Mouse (Mus musculus) kidney, embryonic 14.5 days (tissue): ENCODE results near the gene Dmwd. TPM values are rescaled to one million over a fixed set of nuclear protein-coding genes. Genes with fewer than 3 reads are reported as not detected.

Experiments
- ATAC-seq: fragments of 200-750 bp; cut with Nextera tagmentation; 2 replicates; pipeline ENCODE4 v1.8.0; 2017; ENCODE audit warnings: moderate number of reproducible peaks, mild to moderate bottlenecking, moderate TSS enrichment, moderate library complexity; ENCODE audit not compliant: low FRiP score, low TSS enrichment
- H3K27ac ChIP-seq: fragments of 300-500 bp; sonication (generic); 2 replicates; pipeline ENCODE4 v1.5.1; 2014; ENCODE audit warnings: low read depth, mild to moderate bottlenecking, low read length, moderate library complexity, mixed read lengths
- H3K27me3 ChIP-seq: fragments of 300-500 bp; sonication (generic); 2 replicates; pipeline ENCODE4 v1.6.1; 2014; ENCODE audit warnings: mild to moderate bottlenecking, low read length; ENCODE audit not compliant: control insufficient read depth, insufficient read depth
- H3K36me3 ChIP-seq: fragments of 300-500 bp; sonication (generic); 2 replicates; pipeline ENCODE4 v1.6.1; 2014; ENCODE audit warnings: low read length, mixed read lengths; ENCODE audit not compliant: control insufficient read depth, insufficient read depth
- H3K4me1 ChIP-seq: fragments of 300-500 bp; sonication (generic); 2 replicates; pipeline ENCODE4 v1.6.1; 2014; ENCODE audit warnings: low read length, mixed read lengths; ENCODE audit not compliant: control insufficient read depth, insufficient read depth
- H3K4me2 ChIP-seq: fragments of 300-500 bp; sonication (generic); replicated peaks from 2 replicates; pipeline ENCODE4 v1.6.1; 2014; ENCODE audit warnings: low read depth, mild to moderate bottlenecking, low read length
- H3K4me3 ChIP-seq: fragments of 300-500 bp; sonication (generic); 2 replicates; pipeline ENCODE4 v1.5.1; 2014; ENCODE audit warnings: mild to moderate bottlenecking, low read length
- H3K9ac ChIP-seq: fragments of 300-500 bp; sonication (generic); 2 replicates; pipeline ENCODE4 v1.6.1; 2014; ENCODE audit warnings: low read depth, mild to moderate bottlenecking, low read length, moderate library complexity
- H3K9me3 ChIP-seq: fragments of 300-500 bp; sonication (generic); 2 replicates; pipeline ENCODE4 v1.6.1; 2016; ENCODE audit warnings: low read length; ENCODE audit not compliant: control insufficient read depth
- WGBS: fragments of 180-500 bp; shearing (Covaris S2); extraction: QIAGEN DNeasy Blood & Tissue Kit; methylation state at CpG from one replicate; pipeline ENCODE4 v1.1.7; 2014; 5-methylcytosine and 5-hydroxymethylcytosine counted together
- polyA plus RNA-seq: library from polyadenylated mRNA; unstranded; fragments of >200 nt; fragmentation: Nextera tagmentation; extraction: Ambion mirVana; gene quantifications from 2 replicates; pipeline ENCODE4 v1.2.1, GENCODE M21; 2014

Dmwd gene
- polyA plus RNA-seq, 1 experiment from 2014 or later, result 20.5 TPM

GRCm38 (mm10) chr7:19077761-19078160, 1.7 kb downstream of the Dmwd start:
- peak overlapping the region; percentile 98; the same call in 1 of the 2 replicates for H3K9ac ChIP-seq
- peaks cover 27% of the 10 kb centered on the region for H3K4me1 ChIP-seq
- no peaks in the 10 kb centered on the region for H3K27me3 ChIP-seq
- H3K4me2 ChIP-seq, result peak overlapping the region; percentile 87
- peak overlapping the region; percentile 98 for H3K4me3 ChIP-seq
- no peaks in the 10 kb centered on the region for H3K9me3 ChIP-seq
- peaks cover 46% of the 10 kb centered on the region for H3K36me3 ChIP-seq
- no peak for ATAC-seq
- WGBS, result 45% methylated on average over 14 of the region's 14 CpGs
- no peak overlapping the region for H3K27ac ChIP-seq

- Histone ChIP-seq H3K9me3 (no peaks in the 10 kb centered on the region), H3K4me3 (no peak overlapping the region), H3K27me3 (no peaks in the 10 kb centered on the region), H3K4me1 (peaks cover 37% of the 10 kb centered on the region), H3K4me2 (no peak overlapping the region), H3K9ac (no peak overlapping the region), H3K36me3 (peaks cover 46% of the 10 kb centered on the region), H3K27ac (no peak overlapping the region)
- ATAC-seq, result no peak
- WGBS, result 77% methylated on average over 3 of the region's 3 CpGs
Observed at GRCm38 (mm10) chr7:19078732-19079131, 2.7 kb downstream of the Dmwd start.

GRCm38 (mm10) chr7:19080451-19080950, 4.5 kb downstream of the Dmwd start:
- H3K4me2 ChIP-seq, result no peak overlapping the region
- H3K9me3 ChIP-seq, result no peaks in the 10 kb centered on the region
- H3K27ac ChIP-seq, result no peak overlapping the region
- H3K4me3 ChIP-seq, result no peak overlapping the region
- no peaks in the 10 kb centered on the region for H3K27me3 ChIP-seq
- H3K4me1 ChIP-seq, result peaks cover 52% of the 10 kb centered on the region
- peaks cover 46% of the 10 kb centered on the region for H3K36me3 ChIP-seq
- ATAC-seq, result no peak
- no peak overlapping the region for H3K9ac ChIP-seq
- 83% methylated on average over 19 of the region's 19 CpGs for WGBS

GRCm38 (mm10) chr7:19082171-19082570, 6.1 kb downstream of the Dmwd start:
- WGBS, result 76% methylated on average over 4 of the region's 4 CpGs
- no peaks in the 10 kb centered on the region for H3K9me3 ChIP-seq
- no peaks in the 10 kb centered on the region for H3K27me3 ChIP-seq
- H3K4me3 ChIP-seq, result no peak overlapping the region
- no peak for ATAC-seq
- no peak overlapping the region; the same call in 1 of the 2 replicates for H3K27ac ChIP-seq
- H3K36me3 ChIP-seq, result peaks cover 46% of the 10 kb centered on the region
- H3K4me1 ChIP-seq, result peaks cover 55% of the 10 kb centered on the region
- no peak overlapping the region for H3K9ac ChIP-seq
- no peak overlapping the region for H3K4me2 ChIP-seq

- peaks cover 46% of the 10 kb centered on the region for H3K4me1 ChIP-seq
- no peaks in the 10 kb centered on the region for H3K27me3 ChIP-seq
- no peak overlapping the region for H3K9ac ChIP-seq
- peak overlapping the region; percentile 38; the same call in 1 of the 2 replicates for H3K27ac ChIP-seq
- H3K4me3 ChIP-seq, result no peak overlapping the region
- peak overlapping the region; percentile 44 for H3K4me2 ChIP-seq
- WGBS, result 42% methylated on average over 6 of the region's 6 CpGs
- H3K9me3 ChIP-seq, result no peaks in the 10 kb centered on the region
- peaks cover 52% of the 10 kb centered on the region for H3K36me3 ChIP-seq
- no peak for ATAC-seq
Observed at GRCm38 (mm10) chr7:19083096-19083495, 7.1 kb downstream of the Dmwd start.

GRCm38 (mm10) chr7:19083701-19084100, 7.7 kb downstream of the Dmwd start, which contains the start of gene Dmpk:
TSS of gene Dmpk (plus strand) at chr7:19083849.
- H3K4me1 ChIP-seq, result peaks cover 43% of the 10 kb centered on the region
- H3K36me3 ChIP-seq, result peaks cover 50% of the 10 kb centered on the region
- 40% methylated on average over 10 of the region's 10 CpGs for WGBS
- peak; percentile 34 for ATAC-seq
- H3K27ac ChIP-seq, result peak within 1 kb of the TSS; percentile 38; the same call in 1 of the 2 replicates
- H3K4me2 ChIP-seq, result peak within 1 kb of the TSS; percentile 44
- H3K27me3 ChIP-seq, result no peaks in the 10 kb centered on the region
- peak within 1 kb of the TSS; percentile 24; the same call in 1 of the 2 replicates for H3K4me3 ChIP-seq
- H3K9me3 ChIP-seq, result no peaks in the 10 kb centered on the region
- peak within 1 kb of the TSS; percentile 57; the same call in 1 of the 2 replicates for H3K9ac ChIP-seq

GRCm38 (mm10) chr7:19084277-19084771, 8.3 kb downstream of the Dmwd start:
- no peak for ATAC-seq
- Histone ChIP-seq H3K9me3 (no peaks in the 10 kb centered on the region), H3K4me1 (peaks cover 43% of the 10 kb centered on the region), H3K4me2 (peak overlapping the region; percentile 44), H3K27ac (no peak overlapping the region), H3K36me3 (peaks cover 44% of the 10 kb centered on the region), H3K4me3 (peak overlapping the region; percentile 24; the same call in 1 of the 2 replicates), H3K27me3 (no peaks in the 10 kb centered on the region), H3K9ac (peak overlapping the region; percentile 57; the same call in 1 of the 2 replicates)
- WGBS, result 62% methylated on average over 6 of the region's 6 CpGs

- Histone ChIP-seq H3K9ac (peak overlapping the region; percentile 28; the same call in 1 of the 2 replicates), H3K4me3 (peak overlapping the region; percentile 4; the same call in 1 of the 2 replicates), H3K27ac (peak overlapping the region; percentile 63; the same call in 1 of the 2 replicates), H3K9me3 (no peaks in the 10 kb centered on the region), H3K4me2 (peak overlapping the region; percentile 28; the same call in 1 of the 2 replicates), H3K4me1 (peaks cover 43% of the 10 kb centered on the region), H3K36me3 (peaks cover 39% of the 10 kb centered on the region), H3K27me3 (no peaks in the 10 kb centered on the region)
- 17% methylated on average over 7 of the region's 9 CpGs for WGBS
- ATAC-seq, result no peak
Observed at GRCm38 (mm10) chr7:19084921-19085473, 9.0 kb downstream of the Dmwd start.

GRCm38 (mm10) chr7:19085495-19085894, 9.5 kb downstream of the Dmwd start:
- H3K4me1 ChIP-seq, result peaks cover 43% of the 10 kb centered on the region
- 3% methylated on average over 6 of the region's 6 CpGs for WGBS
- H3K9ac ChIP-seq, result peak overlapping the region; percentile 28
- peak overlapping the region; percentile 28 for H3K4me2 ChIP-seq
- peak; percentile 9; the same call in 1 of the 2 replicates for ATAC-seq
- peak overlapping the region; percentile 8; the same call in 1 of the 2 replicates for H3K4me3 ChIP-seq
- H3K36me3 ChIP-seq, result peaks cover 37% of the 10 kb centered on the region
- peak overlapping the region; percentile 63 for H3K27ac ChIP-seq
- no peaks in the 10 kb centered on the region for H3K9me3 ChIP-seq
- H3K27me3 ChIP-seq, result no peaks in the 10 kb centered on the region
